Mouse (Mus musculus): ENCODE results near the gene Fezf1.

The Fezf1 gene

DNA sequence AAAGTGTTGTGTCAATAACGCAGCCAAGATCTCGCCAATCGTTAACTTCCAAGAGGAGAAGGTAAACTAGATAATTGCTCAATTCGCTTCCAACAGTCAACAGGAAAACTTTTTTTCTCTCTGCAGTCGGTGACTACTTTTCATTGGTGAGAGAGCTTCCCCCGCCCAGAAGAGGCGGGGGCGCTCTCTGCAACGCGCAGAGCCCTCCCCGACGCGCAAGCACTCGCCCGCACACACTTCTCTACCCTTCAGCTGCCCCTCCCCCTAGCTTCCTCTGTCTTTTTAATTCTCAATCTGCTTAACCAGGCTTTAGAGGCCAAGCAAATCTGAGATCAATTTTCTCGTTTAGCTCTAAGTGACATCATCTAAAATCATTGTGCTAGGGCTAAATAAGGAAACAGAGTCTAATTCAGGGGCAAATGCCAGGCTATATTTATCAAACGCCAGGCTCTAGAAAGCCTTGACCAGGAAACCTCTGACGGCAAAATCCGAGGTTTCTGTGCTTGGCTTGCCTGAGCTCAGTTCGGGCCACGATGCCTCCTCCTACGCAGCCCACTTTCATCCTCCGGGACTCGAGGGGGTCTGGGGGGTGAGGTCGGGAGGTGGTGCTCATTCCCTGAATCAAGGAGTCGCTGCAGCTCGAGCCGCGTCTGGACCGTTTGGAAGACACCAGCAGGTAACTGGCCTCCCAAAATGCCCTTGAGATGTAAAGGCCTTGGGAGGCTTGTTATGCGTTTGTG is at the start of gene Fezf1:
Gene Fezf1 (minus strand): TSS at position 50 of the 740 bp plus-strand sequence.
- DNase-seq (ENCODE audit: low read depth): no peak

DNA sequence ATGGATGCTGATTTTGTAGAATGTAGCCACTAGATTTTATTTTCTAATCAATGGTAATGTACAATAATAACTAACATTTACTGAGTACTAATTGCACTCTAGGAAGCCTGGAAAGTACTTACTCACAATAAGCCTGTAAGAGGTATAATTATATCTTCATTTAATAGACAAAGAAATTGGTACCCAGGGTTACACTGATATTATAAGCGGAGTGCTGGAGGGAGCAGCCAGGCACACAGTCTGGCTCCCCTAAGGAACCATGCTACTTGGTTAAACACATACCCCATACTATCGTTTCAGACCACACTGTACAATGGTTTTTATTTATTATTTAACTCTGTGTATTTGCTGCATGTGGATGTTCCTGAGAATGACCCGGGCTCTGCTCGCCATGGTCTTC is 46.5 kb upstream of the Fezf1 start:
- DNase-seq (ENCODE audit: low read depth): no peak

DNA sequence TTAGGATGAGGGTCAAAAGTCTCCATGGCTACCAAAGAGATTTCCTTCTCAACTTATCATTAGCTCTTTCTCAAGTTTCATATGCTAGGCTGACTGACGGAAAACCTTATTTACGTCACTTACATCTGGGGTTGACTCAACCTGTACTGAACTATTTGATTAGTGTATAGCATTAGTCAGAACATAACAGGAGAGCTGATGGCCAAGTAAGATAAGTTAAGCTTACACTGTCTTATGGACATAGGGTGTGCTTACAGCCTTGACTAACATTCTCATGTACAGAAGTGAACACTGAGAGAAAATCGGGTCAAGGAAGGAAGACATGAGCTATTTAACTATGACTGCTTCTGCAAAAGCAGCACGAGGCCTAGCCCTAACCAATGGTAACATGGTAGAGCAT is 40.6 kb upstream of the Fezf1 start:
- DNase-seq (ENCODE audit: low read depth): no peak

DNA sequence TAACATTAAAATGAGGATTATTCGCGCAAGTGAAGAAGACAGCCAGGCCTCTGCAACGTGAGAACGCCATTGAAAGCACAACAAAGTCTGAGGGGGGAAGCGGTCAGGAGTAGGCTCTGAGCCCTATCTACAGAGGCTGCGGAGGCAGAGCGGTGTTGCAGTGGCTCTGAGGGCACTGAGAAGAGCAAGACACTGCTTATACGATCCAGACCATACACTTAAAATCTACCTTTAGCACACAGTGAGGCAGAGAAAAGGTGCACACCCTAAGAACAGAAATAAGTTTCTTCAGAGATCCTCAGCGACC is 33.3 kb upstream of the Fezf1 start:
- DNase-seq (ENCODE audit: low read depth): no peak

DNA sequence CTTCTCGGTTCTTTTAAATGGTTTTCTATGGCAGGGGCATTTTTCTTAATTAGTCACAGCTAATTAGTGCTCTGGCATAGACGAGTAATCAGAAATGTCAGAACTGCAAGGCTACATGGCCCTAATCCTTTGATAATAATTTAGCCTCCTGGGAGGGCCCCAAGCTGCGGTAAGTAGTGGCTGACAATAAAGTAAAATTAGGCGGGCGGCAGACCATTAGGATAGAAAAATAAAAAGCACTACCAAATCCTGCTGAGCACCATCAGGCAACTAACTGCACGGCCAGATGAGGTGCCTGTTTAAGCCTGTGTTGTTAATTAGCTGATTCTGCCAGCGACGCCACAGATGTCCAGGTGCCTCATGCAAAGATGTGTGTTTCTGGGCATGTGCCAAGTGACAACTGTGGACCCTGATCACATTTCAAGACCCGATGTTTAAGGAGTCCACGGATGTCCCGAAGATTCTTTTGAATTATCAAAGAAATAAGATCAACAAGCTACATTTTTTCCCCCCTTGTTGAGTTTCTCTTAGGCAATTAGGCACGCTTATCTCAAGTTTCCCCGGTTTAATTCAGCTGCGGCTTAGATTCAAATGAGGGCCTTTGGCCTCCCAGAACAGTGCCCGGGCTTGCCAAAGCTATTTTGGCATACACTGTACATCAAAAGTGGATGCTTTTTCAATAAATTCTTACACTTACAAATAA is 32.8 kb upstream of the Fezf1 start:
- no peak for DNase-seq (ENCODE audit: low read depth)

DNA sequence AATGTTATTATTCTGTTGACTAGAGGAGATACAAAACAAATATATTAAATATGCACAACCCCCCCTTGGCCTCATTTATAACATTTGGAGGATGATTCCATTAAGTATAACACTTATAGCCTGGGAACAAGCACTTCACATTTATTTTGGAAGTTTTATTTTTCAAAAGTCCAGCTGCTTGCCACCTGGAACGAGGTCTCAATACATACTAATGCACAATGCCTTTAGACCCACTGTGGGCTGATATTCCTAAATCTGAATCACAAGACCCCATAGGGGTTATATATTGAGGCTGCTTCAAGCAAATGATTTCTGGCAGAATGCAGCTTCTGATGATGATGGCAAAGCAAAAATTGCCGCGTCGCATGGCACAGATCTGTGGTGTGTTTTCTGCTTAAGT is 25.3 kb upstream of the Fezf1 start:
- DNase-seq (ENCODE audit: low read depth): no peak

DNA sequence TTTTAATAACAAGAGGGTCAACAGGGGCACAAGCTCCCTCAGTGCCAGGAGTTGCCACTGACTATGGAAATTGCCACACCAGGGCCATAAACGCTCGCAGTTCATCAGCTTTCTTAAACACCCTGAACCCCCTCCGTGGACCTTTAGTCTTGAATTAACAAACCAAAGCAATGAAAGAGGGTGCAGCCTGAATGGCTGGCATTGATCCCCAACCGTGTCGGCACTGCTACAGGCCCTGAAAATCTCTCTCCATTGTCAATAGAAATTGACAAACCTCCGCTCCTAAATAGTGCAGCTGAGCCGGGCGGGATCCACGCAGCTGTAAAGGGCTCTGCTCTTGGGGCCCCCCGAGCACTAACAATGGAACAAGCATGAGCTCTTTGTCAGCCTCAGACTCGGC is 24.8 kb upstream of the Fezf1 start:
- DNase-seq (ENCODE audit: low read depth): no peak

DNA sequence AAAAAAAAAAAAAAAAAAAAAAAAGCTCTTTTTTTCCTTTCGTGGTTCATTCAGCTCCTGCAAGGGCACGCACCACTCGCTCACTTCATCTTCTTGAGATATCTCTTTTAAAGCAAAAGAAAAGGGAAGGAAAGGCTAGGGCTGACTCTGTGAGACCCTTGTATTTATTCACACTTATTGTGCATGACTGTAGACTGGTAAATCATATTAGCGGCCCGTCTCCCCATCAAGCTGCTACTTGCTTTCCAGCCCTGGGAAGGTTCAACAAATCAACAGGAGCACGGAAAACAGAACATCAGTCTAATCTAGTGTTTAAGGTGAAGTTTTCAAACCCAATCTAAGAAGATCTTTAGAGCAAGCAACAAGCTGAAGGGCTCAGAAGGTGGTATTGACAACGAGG is 24.4 kb upstream of the Fezf1 start:
- DNase-seq (ENCODE audit: low read depth): no peak

DNA sequence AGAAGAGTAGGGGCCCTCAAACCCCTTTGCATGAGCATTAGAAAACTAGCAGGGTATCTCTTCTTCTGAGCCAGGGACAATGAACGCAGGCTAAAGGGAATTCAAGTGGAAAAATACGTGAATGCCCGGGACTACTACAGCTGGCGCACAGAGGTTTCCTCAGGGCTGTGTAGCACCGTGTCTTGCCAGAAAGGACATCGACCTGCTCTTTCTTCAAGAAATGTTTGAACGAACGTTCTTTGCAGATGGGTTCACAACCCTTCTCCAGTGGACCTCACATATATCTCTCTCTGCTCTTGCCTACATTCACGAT is 12.5 kb upstream of the Fezf1 start:
- DNase-seq (ENCODE audit: low read depth): no peak

DNA sequence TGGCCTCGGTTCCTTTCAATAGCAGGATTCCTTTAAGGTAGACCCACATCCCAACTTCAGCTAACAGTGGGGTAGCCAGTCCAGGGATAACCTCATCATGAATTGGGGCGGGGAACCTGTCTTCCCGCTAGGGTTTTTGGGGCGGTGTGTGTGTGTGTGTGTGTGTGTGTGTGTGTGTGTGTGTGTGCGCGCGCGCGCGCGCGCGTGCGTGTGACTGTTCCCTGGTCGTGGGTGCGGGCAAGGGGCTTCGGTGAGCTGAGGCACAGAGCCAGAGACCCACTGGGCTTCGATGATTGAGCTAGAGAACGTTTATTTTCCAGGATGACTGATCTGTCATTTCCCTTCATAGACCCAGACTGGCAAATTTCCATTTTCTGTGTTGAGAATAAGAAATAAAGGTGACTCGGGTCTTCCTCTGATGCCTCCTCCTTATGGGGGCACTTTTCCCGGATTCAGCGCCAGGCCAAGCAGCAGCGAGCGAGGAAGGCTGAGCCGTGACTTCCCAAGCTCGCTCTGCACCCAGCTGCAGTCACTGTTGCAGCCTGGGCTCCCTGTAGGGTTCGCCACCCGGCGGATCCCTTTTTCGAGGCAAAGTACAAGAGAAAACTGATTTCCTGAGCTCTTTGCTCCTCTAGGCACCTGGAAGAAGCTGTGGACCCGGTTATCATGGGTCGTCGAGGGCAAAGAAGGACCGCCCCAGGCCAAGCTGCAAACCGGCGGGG is 12.0 kb upstream of the Fezf1 start:
- no peak for DNase-seq (ENCODE audit: low read depth)

DNA sequence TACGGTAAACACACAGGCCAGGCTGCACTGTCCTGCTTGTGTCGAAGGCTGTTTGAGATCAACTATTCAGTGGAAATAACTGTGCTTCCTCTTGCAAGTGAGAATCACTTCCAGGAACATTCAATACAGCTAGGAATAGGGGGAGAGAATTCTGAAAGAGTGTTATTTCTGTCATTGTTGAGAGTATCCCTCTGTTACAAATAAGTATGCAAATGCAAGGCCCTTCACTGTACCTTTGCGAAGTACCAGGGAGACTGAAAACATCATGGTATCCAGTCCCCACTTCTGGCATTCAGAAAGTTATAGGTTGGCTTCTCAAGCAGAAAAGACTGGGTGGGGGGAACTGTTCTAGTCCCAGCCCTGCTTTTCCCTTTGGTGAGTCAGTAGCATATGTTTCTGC is 9.8 kb upstream of the Fezf1 start:
- no peak for DNase-seq (ENCODE audit: low read depth)

DNA sequence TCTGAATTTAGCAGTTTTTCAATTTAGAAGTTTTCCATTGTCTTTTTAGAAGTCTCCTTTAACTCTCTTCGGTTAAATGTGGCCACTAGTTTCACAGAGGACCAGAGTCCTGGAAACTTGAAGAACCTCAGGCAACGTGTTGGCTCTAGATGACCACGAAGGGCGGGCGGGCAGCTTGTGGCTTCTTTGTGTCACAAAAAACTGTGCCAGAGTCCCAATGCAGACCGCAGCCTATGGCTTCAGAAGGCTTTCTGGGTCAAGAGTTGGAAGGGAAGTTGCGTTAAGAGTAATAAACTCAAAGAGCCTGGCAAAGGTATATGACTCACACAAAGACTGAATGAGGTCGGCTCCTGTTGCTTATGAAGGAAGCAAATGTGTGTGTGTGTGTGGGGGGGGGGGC is 7.0 kb upstream of the Fezf1 start:
- no peak for DNase-seq (ENCODE audit: low read depth)

DNA sequence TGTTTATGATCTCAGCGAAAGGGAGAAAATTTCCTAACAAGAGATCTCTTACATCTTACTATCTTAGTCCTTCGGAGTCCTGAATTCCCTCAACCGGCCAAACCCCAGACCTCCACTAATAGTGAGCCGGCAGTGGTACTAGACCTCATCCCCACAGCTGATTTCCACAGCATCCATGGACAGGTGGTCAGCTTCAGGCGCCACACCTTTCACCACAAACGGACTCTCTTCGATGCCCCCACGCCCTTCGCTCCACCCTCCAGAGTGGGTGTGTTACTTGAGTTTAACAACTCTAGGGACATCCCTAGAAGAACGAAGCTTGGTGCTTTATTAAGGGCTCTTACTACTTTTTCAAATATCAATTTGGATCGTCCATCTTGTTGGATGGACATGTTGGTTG is 6.5 kb upstream of the Fezf1 start:
- no peak for DNase-seq (ENCODE audit: low read depth)

DNA sequence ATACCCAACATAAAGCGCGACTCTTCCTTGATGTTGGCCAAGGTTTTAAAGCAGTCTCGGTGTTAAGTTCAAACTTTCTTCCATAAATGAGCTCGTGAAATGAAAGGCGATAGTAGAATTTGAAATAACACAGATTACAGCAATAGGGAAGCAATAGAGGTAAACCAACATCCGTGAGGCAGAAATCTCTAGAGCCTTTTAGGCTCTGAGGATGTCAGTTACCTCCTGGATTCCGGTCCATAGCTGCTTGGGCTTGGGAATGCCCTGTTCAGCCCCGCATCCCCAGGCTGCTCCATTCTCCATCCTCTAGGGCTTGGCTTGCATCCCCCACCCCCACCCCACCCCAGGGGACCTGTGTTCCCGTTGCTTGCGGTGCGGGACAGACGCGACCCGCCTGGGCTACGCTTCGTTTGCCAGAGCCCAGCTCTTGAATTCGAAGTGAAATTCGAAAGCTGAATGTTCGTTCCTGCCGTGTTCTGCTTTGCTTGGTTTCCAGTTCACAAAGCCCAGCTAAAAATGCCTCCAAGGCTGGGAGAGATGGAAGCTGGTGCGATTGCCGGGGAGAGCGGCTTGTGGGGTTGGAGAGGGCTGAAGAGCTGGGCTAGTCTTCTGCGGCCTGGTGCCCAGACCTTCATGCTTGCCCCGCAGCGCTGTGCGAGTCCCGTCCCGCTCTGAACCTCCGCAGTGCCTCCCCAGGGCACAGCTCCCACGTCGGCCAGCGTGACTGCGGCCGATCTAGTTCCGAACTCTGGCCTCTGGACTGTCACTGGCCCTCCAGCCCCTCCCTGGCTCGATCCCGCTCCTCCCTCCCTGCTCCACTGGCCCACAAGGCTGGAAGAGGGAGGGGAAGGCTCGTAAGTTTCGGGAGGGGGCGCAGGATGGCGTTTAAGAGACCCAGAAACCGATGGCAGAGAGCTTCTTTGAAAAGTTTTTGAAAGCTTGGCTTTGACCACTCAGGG is 5.5 kb upstream of the Fezf1 start:
- DNase-seq (ENCODE audit: low read depth): no peak

DNA sequence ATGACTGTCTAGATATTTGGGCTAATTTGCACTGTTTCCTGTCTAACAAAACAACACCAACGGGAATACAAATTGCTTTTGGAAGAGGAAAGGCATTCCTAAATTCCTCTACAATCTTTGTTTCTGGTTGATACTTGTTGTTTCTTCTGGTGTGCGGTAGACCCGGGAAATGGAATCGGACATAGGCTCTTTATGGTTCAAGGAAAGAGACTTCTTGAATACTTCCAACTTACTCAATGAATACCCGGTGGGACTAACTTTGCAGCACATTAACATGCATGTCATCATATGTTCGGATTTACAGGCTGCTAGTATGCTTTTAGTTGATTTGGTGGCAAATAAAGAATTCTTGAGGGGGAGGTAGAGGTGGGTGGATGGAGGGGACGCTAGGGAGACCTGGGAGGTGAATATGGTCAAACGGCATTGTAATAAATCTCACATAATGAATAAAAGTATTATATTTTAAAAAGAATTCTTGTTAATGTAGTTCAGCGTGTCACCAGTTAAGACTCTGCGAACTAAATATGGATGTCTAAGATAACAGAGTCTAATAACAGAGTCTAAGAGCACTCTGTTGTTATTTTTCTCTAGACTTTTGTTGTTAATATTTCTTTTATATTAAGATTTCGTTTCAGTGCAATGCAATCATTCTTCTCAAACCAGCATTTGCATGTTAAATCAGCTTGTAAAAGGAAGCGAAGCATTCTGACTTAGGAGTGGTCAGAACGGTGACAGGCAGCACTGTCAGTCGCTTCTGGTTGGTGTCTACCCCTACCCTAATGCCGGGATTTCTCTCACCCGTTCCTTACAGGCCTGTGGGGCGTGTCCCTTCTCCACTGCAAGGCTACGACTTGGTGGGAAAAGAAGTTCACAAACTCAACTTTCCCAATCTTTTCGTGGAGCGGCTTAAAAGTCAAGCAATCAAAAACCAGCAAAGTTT is 4.3 kb upstream of the Fezf1 start:
- no peak for DNase-seq (ENCODE audit: low read depth)

DNA sequence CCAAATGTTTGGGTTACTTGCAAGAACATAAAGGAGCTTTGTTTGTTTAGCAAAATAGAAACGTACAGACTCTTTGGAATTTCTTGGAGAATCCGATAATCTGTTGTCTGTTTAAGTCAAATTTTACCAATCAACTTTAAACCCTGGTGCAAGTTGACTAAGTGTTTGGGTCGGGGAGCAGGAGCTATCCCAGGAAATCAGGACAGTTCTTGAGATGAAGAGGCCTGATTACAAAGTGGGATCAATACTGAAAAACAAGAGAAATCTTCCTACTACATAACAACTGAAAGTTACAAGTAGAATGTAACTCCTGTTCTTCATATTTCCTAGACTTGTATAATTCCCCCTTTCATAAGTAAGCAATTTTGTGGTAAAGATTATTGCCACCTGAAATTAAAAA is 3.3 kb upstream of the Fezf1 start:
- no peak for DNase-seq (ENCODE audit: low read depth)

DNA sequence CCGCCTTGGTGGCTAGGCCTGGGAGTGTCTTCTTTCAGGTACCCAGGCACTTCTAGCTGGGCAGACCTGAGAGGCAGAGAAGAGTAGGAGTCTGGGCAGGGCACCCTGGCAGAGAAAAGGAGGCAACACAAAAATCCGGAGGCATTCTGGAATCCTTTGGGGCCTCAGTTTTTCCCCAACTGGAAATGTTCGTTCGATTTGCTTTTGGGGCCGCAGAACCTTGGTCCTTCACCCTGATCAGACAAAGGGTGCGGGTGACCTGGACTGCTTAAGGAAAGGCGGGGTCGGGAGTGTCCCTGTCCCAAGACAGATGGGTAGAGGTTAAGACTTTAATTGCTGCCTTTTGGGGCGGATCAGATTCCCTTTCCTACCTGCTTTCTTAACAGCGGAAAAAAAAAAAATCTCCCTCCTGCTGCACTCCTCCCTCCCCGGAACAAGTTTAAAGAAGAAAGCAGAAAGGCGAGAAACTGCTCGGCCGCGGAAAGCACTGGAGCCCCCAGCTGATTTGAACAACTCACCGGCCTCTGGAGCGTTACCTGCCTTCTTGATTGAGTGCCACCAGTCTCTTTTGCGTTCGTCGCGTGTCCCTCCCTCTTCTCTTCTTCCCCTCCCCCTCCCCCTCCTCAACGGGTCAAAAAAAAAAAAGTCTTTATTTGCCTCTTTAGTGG is 2.3 kb upstream of the Fezf1 start:
- no peak for DNase-seq (ENCODE audit: low read depth)

DNA sequence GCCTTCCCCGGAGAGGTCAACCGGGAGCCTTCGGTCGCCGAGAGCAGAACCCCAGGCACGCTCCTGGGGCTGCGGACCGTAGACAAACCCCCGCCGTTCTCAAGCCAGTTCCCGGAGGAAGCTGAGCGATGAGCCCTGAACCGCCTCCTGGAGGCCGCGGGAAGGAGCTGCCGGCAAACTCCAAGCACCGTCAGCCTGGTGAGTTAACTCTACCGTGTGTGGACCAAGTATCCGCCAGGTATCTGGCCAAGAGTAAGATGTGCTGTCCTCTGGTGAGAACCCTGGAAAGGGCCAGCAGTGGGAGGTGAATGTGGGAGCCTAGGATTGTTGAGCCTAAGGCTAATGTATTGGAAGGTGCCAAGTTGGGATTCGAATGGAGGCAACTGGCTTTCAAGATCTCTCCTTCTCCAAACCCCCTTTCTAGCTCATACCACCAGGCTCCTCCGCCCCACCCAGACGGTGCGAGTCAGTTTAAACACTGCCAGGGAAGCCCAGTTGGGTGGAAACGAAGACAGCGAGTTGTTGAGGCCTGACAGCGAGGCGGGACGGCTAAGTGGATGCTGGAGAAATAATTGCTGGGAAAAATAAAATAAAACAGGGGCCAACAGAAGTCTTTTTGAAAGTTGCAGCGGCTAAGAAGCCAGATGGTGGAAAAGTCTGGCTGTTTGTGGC is 1.6 kb upstream of the Fezf1 start:
- DNase-seq (ENCODE audit: low read depth): no peak

DNA sequence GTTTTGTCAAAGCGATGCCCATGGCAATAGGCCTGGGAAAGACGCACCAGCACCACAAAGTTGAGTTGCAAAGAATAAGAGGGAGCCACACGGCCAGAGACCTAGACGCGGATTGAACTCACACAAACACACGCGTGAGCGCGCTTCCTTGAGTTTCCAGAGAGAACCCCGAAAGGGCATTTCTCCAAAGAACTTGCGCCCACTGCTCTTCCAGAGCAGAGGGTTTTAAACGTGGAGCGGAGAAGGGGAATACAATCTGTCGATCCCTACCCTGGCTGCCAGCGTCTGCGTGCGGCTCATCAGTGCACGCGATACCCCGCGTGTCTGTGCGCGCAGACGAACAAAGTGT is 865 bp upstream of the Fezf1 start:
- DNase-seq (ENCODE audit: low read depth): no peak
